Mouse (Mus musculus): ENCODE data around the gene Cdk11b. TPM values are rescaled to one million over a fixed set of nuclear protein-coding genes. Genes with fewer than 3 reads are reported as not detected.
A peak's percentile ranks its signal among the peaks of the same experiment; 100 is the strongest.

Cdk11b gene
- total and polyA plus RNA-seq, 3 experiments: 53.3 to 144 (median 86.4) TPM

- Histone ChIP-seq H3K4me1 (ENCODE audit: insufficient read depth, low read depth, low read length) (no peaks in the 10 kb centered on the region), H3K9me3 (replicated peaks) (no peaks in the 10 kb centered on the region), H3K27me3 (ENCODE audit: insufficient read depth, low read length) (no peaks in the 10 kb centered on the region), H3K36me3 (replicated peaks) (peaks cover 90% of the 10 kb centered on the region), H3K4me3 (ENCODE audit: low read depth, low read length) (no peak overlapping the region)
- ATAC-seq (ENCODE audit: extremely low read depth, insufficient number of reproducible peaks, low FRiP score, poor library complexity, severe bottlenecking) (no peak), DNase-seq (ENCODE audit: low spot score) (no peak)
- TF ChIP-seq TAL1 (conservative IDR thresholded peaks at IDR 0.05; ENCODE audit: low read depth, low read length) (no peak), CTCF (IDR thresholded peaks at IDR 0.05; ENCODE audit: low read depth, low read length) (no peak), POLR2AphosphoS5 (IDR thresholded peaks at IDR 0.05; ENCODE audit: insufficient replicate concordance, low read depth, low read length) (no peak), GATA2 (IDR thresholded peaks at IDR 0.05; ENCODE audit: borderline replicate concordance, low read depth, low read length) (no peak), GATA1 (IDR thresholded peaks at IDR 0.05; ENCODE audit: borderline replicate concordance, low read length) (no peak)
Measured at GRCm38 (mm10) chr4:155645721-155646120, 21.1 kb downstream of the Cdk11b start.

GRCm38 (mm10) chr4:155649355-155649754 lies 24.7 kb downstream of the Cdk11b start:
- DNase-seq (ENCODE audit: low spot score) (no peak), ATAC-seq (ENCODE audit: extremely low read depth, insufficient number of reproducible peaks, low FRiP score, poor library complexity, severe bottlenecking) (no peak)
- Histone ChIP-seq H3K4me1 (ENCODE audit: insufficient read depth, low read depth, low read length) (peaks cover 2% of the 10 kb centered on the region; the same call in 1 of the 2 replicates), H3K27me3 (ENCODE audit: insufficient read depth, low read length) (peaks cover 8% of the 10 kb centered on the region; the same call in 1 of the 2 replicates), H3K9me3 (replicated peaks) (peaks cover 13% of the 10 kb centered on the region), H3K36me3 (replicated peaks) (peaks cover 84% of the 10 kb centered on the region), H3K4me3 (ENCODE audit: low read depth, low read length) (no peak overlapping the region)
- TF ChIP-seq GATA2 (IDR thresholded peaks at IDR 0.05; ENCODE audit: borderline replicate concordance, low read depth, low read length) (no peak), POLR2AphosphoS5 (IDR thresholded peaks at IDR 0.05; ENCODE audit: insufficient replicate concordance, low read depth, low read length) (no peak)

GRCm38 (mm10) chr4:155651553-155652269 lies 27.1 kb downstream of the Cdk11b start:
- Histone ChIP-seq H3K9me3 (replicated peaks) (peaks cover 19% of the 10 kb centered on the region), H3K4me3 (ENCODE audit: low read depth, low read length) (no peak overlapping the region), H3K4me1 (ENCODE audit: insufficient read depth, low read depth, low read length) (peaks cover 9% of the 10 kb centered on the region), H3K36me3 (replicated peaks) (peaks cover 89% of the 10 kb centered on the region), H3K27me3 (ENCODE audit: insufficient read depth, low read length) (peaks cover 8% of the 10 kb centered on the region; the same call in 1 of the 2 replicates)
- TF ChIP-seq GATA2 (IDR thresholded peaks at IDR 0.05; ENCODE audit: borderline replicate concordance, low read depth, low read length) (no peak), TAL1 (conservative IDR thresholded peaks at IDR 0.05; ENCODE audit: low read depth, low read length) (no peak), POLR2AphosphoS5 (IDR thresholded peaks at IDR 0.05; ENCODE audit: insufficient replicate concordance, low read depth, low read length) (no peak), CTCF (IDR thresholded peaks at IDR 0.05; ENCODE audit: low read depth, low read length) (no peak), GATA1 (IDR thresholded peaks at IDR 0.05; ENCODE audit: borderline replicate concordance, low read length) (no peak)
- ATAC-seq (ENCODE audit: extremely low read depth, insufficient number of reproducible peaks, low FRiP score, poor library complexity, severe bottlenecking): no peak
- DNase-seq (ENCODE audit: low spot score): no peak

- H3K4me3 ChIP-seq (ENCODE audit: low read depth, low read length): no peak overlapping the region
- no peak for ATAC-seq (ENCODE audit: extremely low read depth, insufficient number of reproducible peaks, low FRiP score, poor library complexity, severe bottlenecking)
- H3K36me3 ChIP-seq (replicated peaks): peaks cover 91% of the 10 kb centered on the region
- H3K27me3 ChIP-seq (ENCODE audit: insufficient read depth, low read length): peaks cover 8% of the 10 kb centered on the region; the same call in 1 of the 2 replicates
- TF ChIP-seq GATA2 (IDR thresholded peaks at IDR 0.05; ENCODE audit: borderline replicate concordance, low read depth, low read length) (no peak), POLR2AphosphoS5 (IDR thresholded peaks at IDR 0.05; ENCODE audit: insufficient replicate concordance, low read depth, low read length) (0 out of 2 replicates have a peak, but pooled peaks have one; percentile 56), TAL1 (conservative IDR thresholded peaks at IDR 0.05; ENCODE audit: low read depth, low read length) (no peak), CTCF (IDR thresholded peaks at IDR 0.05; ENCODE audit: low read depth, low read length) (no peak), GATA1 (IDR thresholded peaks at IDR 0.05; ENCODE audit: borderline replicate concordance, low read length) (no peak)
- peaks cover 19% of the 10 kb centered on the region for H3K9me3 ChIP-seq (replicated peaks)
- DNase-seq (ENCODE audit: low spot score): no peak
- H3K4me1 ChIP-seq (ENCODE audit: insufficient read depth, low read depth, low read length): peaks cover 9% of the 10 kb centered on the region
Measured at GRCm38 (mm10) chr4:155652283-155653085, 27.8 kb downstream of the Cdk11b start.

- Histone ChIP-seq H3K9me3 (replicated peaks) (peaks cover 19% of the 10 kb centered on the region), H3K36me3 (replicated peaks) (peaks cover 90% of the 10 kb centered on the region), H3K4me3 (ENCODE audit: low read depth, low read length) (no peak within 1 kb of the TSS), H3K4me1 (ENCODE audit: insufficient read depth, low read depth, low read length) (peaks cover 9% of the 10 kb centered on the region), H3K27me3 (ENCODE audit: insufficient read depth, low read length) (peaks cover 8% of the 10 kb centered on the region; the same call in 1 of the 2 replicates)
- ATAC-seq (ENCODE audit: extremely low read depth, insufficient number of reproducible peaks, low FRiP score, poor library complexity, severe bottlenecking) (no peak), DNase-seq (ENCODE audit: low spot score) (no peak)
- no peak for TF ChIP-seq GATA1 (IDR thresholded peaks at IDR 0.05; ENCODE audit: borderline replicate concordance, low read length)
Measured at GRCm38 (mm10) chr4:155653086-155653450, 28.4 kb downstream of the Cdk11b start, which contains the start of gene Mmp23. TSS of gene Mmp23 (minus strand) at chr4:155653384.

GRCm38 (mm10) chr4:155653451-155654182 lies 29.0 kb downstream of the Cdk11b start:
- H3K27me3 ChIP-seq (ENCODE audit: insufficient read depth, low read length): peaks cover 8% of the 10 kb centered on the region; the same call in 1 of the 2 replicates
- no peak overlapping the region for H3K4me3 ChIP-seq (ENCODE audit: low read depth, low read length)
- TF ChIP-seq CTCF (IDR thresholded peaks at IDR 0.05; ENCODE audit: low read depth, low read length) (no peak), TAL1 (conservative IDR thresholded peaks at IDR 0.05; ENCODE audit: low read depth, low read length) (no peak), GATA1 (IDR thresholded peaks at IDR 0.05; ENCODE audit: borderline replicate concordance, low read length) (no peak), GATA2 (IDR thresholded peaks at IDR 0.05; ENCODE audit: borderline replicate concordance, low read depth, low read length) (no peak), POLR2AphosphoS5 (IDR thresholded peaks at IDR 0.05; ENCODE audit: insufficient replicate concordance, low read depth, low read length) (no peak; the same call in 1 of the 2 replicates)
- peaks cover 19% of the 10 kb centered on the region for H3K9me3 ChIP-seq (replicated peaks)
- DNase-seq (ENCODE audit: low spot score): no peak
- H3K4me1 ChIP-seq (ENCODE audit: insufficient read depth, low read depth, low read length): peaks cover 9% of the 10 kb centered on the region
- H3K36me3 ChIP-seq (replicated peaks): peaks cover 90% of the 10 kb centered on the region
- ATAC-seq (ENCODE audit: extremely low read depth, insufficient number of reproducible peaks, low FRiP score, poor library complexity, severe bottlenecking): no peak

Data from G1E (cell line).